Mouse (Mus musculus): Measurements from ENCODE around the gene Epo. TPM values are rescaled to one million over a fixed set of nuclear protein-coding genes. Genes with fewer than 3 reads are reported as not detected.

Gene Epo
- polyA plus RNA-seq, 1 experiment from 2014 or later: not detected

GRCm38 (mm10) chr5:137539291-137539801 lies 6.3 kb upstream of the Epo start:
- H3K4me1 ChIP-seq: peaks cover 5% of the 10 kb centered on the region
- H3K27me3 ChIP-seq (replicated peaks): no peaks in the 10 kb centered on the region
- H3K9me3 ChIP-seq: no peaks in the 10 kb centered on the region
- no peak overlapping the region for H3K9ac ChIP-seq
- H3K27ac ChIP-seq (replicated peaks): no peak overlapping the region
- no peaks in the 10 kb centered on the region for H3K36me3 ChIP-seq
- WGBS: 45% methylated on average over 7 of the region's 7 CpGs
- H3K4me3 ChIP-seq: no peak overlapping the region
- 0 out of 2 replicates have a peak overlapping the region, but pooled peaks have one; percentile 6 for H3K4me2 ChIP-seq
- no peak for ATAC-seq (ENCODE audit: extremely low read depth, insufficient number of reproducible peaks, low FRiP score, low TSS enrichment)

GRCm38 (mm10) chr5:137537461-137537860 lies 4.4 kb upstream of the Epo start:
- Histone ChIP-seq H3K4me2 (no peak overlapping the region), H3K36me3 (no peaks in the 10 kb centered on the region), H3K9ac (no peak overlapping the region), H3K27ac (replicated peaks) (no peak overlapping the region), H3K4me3 (no peak overlapping the region), H3K4me1 (peaks cover 9% of the 10 kb centered on the region), H3K9me3 (no peaks in the 10 kb centered on the region), H3K27me3 (replicated peaks) (no peaks in the 10 kb centered on the region)
- ATAC-seq (ENCODE audit: extremely low read depth, insufficient number of reproducible peaks, low FRiP score, low TSS enrichment): no peak
- 55% methylated on average over 4 of the region's 4 CpGs for WGBS

GRCm38 (mm10) chr5:137535318-137535717 lies 2.3 kb upstream of the Epo start:
- Histone ChIP-seq H3K36me3 (peaks cover 2% of the 10 kb centered on the region), H3K27me3 (replicated peaks) (no peaks in the 10 kb centered on the region), H3K9ac (no peak overlapping the region), H3K9me3 (no peaks in the 10 kb centered on the region), H3K4me1 (peaks cover 16% of the 10 kb centered on the region), H3K4me3 (no peak overlapping the region), H3K4me2 (no peak overlapping the region), H3K27ac (replicated peaks) (no peak overlapping the region)
- ATAC-seq (ENCODE audit: extremely low read depth, insufficient number of reproducible peaks, low FRiP score, low TSS enrichment): no peak
- WGBS: 74% methylated on average over 9 of the region's 9 CpGs

GRCm38 (mm10) chr5:137534762-137535161 lies 1.7 kb upstream of the Epo start:
- Histone ChIP-seq H3K4me3 (no peak overlapping the region), H3K36me3 (peaks cover 7% of the 10 kb centered on the region), H3K4me2 (no peak overlapping the region), H3K27ac (replicated peaks) (no peak overlapping the region), H3K9ac (no peak overlapping the region), H3K4me1 (peaks cover 21% of the 10 kb centered on the region), H3K9me3 (no peaks in the 10 kb centered on the region), H3K27me3 (replicated peaks) (no peaks in the 10 kb centered on the region)
- WGBS: 90% methylated on average over 3 of the region's 3 CpGs
- ATAC-seq (ENCODE audit: extremely low read depth, insufficient number of reproducible peaks, low FRiP score, low TSS enrichment): no peak

- H3K9me3 ChIP-seq: no peaks in the 10 kb centered on the region
- ATAC-seq (ENCODE audit: extremely low read depth, insufficient number of reproducible peaks, low FRiP score, low TSS enrichment): peak; percentile 1; the same call in 1 of the 2 replicates
- H3K4me3 ChIP-seq: peak overlapping the region; percentile 84
- peaks cover 31% of the 10 kb centered on the region for H3K4me1 ChIP-seq
- peak overlapping the region; percentile 94 for H3K27ac ChIP-seq (replicated peaks)
- H3K4me2 ChIP-seq: peak overlapping the region; percentile 97
- peak overlapping the region; percentile 92 for H3K9ac ChIP-seq
- no peaks in the 10 kb centered on the region for H3K27me3 ChIP-seq (replicated peaks)
- H3K36me3 ChIP-seq: peaks cover 27% of the 10 kb centered on the region
- WGBS: 0% methylated on average over 12 of the region's 12 CpGs
Measured at GRCm38 (mm10) chr5:137532808-137533116, 280 bp downstream of the Epo start.

- Histone ChIP-seq H3K27ac (replicated peaks) (peak overlapping the region; percentile 94), H3K9me3 (no peaks in the 10 kb centered on the region), H3K4me2 (peak overlapping the region; percentile 97), H3K4me1 (peaks cover 36% of the 10 kb centered on the region), H3K4me3 (peak overlapping the region; percentile 84), H3K36me3 (peaks cover 32% of the 10 kb centered on the region), H3K27me3 (replicated peaks) (no peaks in the 10 kb centered on the region), H3K9ac (peak overlapping the region; percentile 92)
- ATAC-seq (ENCODE audit: extremely low read depth, insufficient number of reproducible peaks, low FRiP score, low TSS enrichment): no peak
- 0% methylated on average over 19 of the region's 19 CpGs for WGBS
Measured at GRCm38 (mm10) chr5:137532131-137532807, 773 bp downstream of the Epo start.

- under 1% methylated on average over 51 of the region's 51 CpGs for WGBS
- Histone ChIP-seq H3K9me3 (no peaks in the 10 kb centered on the region), H3K4me3 (peak overlapping the region; percentile 84), H3K4me2 (peak overlapping the region; percentile 97), H3K36me3 (peaks cover 39% of the 10 kb centered on the region), H3K4me1 (peaks cover 38% of the 10 kb centered on the region), H3K27me3 (replicated peaks) (no peaks in the 10 kb centered on the region), H3K27ac (replicated peaks) (peak overlapping the region; percentile 94), H3K9ac (peak overlapping the region; percentile 92)
- ATAC-seq (ENCODE audit: extremely low read depth, insufficient number of reproducible peaks, low FRiP score, low TSS enrichment): peak; percentile 7; the same call in 1 of the 2 replicates
Measured at GRCm38 (mm10) chr5:137531414-137532130, 1.5 kb downstream of the Epo start.

- no peaks in the 10 kb centered on the region for H3K9me3 ChIP-seq
- H3K4me2 ChIP-seq: peak overlapping the region; percentile 97
- no peaks in the 10 kb centered on the region for H3K27me3 ChIP-seq (replicated peaks)
- under 1% methylated on average over 45 of the region's 46 CpGs for WGBS
- H3K9ac ChIP-seq: peak overlapping the region; percentile 92
- H3K36me3 ChIP-seq: peaks cover 47% of the 10 kb centered on the region
- H3K27ac ChIP-seq (replicated peaks): peak overlapping the region; percentile 94
- peak overlapping the region; percentile 84 for H3K4me3 ChIP-seq
- peak; percentile 20 for ATAC-seq (ENCODE audit: extremely low read depth, insufficient number of reproducible peaks, low FRiP score, low TSS enrichment)
- peaks cover 46% of the 10 kb centered on the region for H3K4me1 ChIP-seq
Measured at GRCm38 (mm10) chr5:137530588-137531413, 2.2 kb downstream of the Epo start.

GRCm38 (mm10) chr5:137530075-137530474 lies 3.0 kb downstream of the Epo start:
- peak overlapping the region; percentile 97 for H3K4me2 ChIP-seq
- peak overlapping the region; percentile 92 for H3K9ac ChIP-seq
- peak overlapping the region; percentile 84 for H3K4me3 ChIP-seq
- 85% methylated on average over 8 of the region's 8 CpGs for WGBS
- peaks cover 54% of the 10 kb centered on the region for H3K36me3 ChIP-seq
- H3K27me3 ChIP-seq (replicated peaks): no peaks in the 10 kb centered on the region
- no peaks in the 10 kb centered on the region for H3K9me3 ChIP-seq
- ATAC-seq (ENCODE audit: extremely low read depth, insufficient number of reproducible peaks, low FRiP score, low TSS enrichment): no peak
- peak overlapping the region; percentile 94 for H3K27ac ChIP-seq (replicated peaks)
- H3K4me1 ChIP-seq: peaks cover 46% of the 10 kb centered on the region

- H3K4me3 ChIP-seq: peak overlapping the region; percentile 84; the same call in 1 of the 2 replicates
- peak overlapping the region; percentile 97 for H3K4me2 ChIP-seq
Measured at GRCm38 (mm10) chr5:137529221-137529995, 3.6 kb downstream of the Epo start.

More at GRCm38 (mm10) chr5:137529221-137529995, 3.6 kb downstream of the Epo start:
- 80% methylated on average over 15 of the region's 15 CpGs for WGBS
- Histone ChIP-seq H3K9ac (peak overlapping the region; percentile 92; the same call in 1 of the 2 replicates), H3K9me3 (no peaks in the 10 kb centered on the region), H3K27ac (replicated peaks) (no peak overlapping the region), H3K27me3 (replicated peaks) (no peaks in the 10 kb centered on the region), H3K4me1 (peaks cover 46% of the 10 kb centered on the region), H3K36me3 (peaks cover 61% of the 10 kb centered on the region)
- ATAC-seq (ENCODE audit: extremely low read depth, insufficient number of reproducible peaks, low FRiP score, low TSS enrichment): no peak

Measured in heart, embryonic 13.5 days (tissue).